Mouse (Mus musculus) liver, adult 2 months (tissue): ENCODE measurements around the gene Tead1.
"Not testable (repeated sequence)": the region's sequence is repeated elsewhere in the genome, so short reads cannot be mapped to it uniquely, and the experiment has no call there.

ENCODE experiments used
- CTCF ChIP-seq: fragments of 200-500 bp; IDR thresholded peaks from 2 replicates; pipeline ENCODE4 v1.5.1; 2011; ENCODE audit warnings: low read depth, low read length, control low read depth
- POLR2A ChIP-seq: fragments of 200-500 bp; IDR thresholded peaks from 2 replicates; pipeline ENCODE4 v1.6.1; 2011; ENCODE audit warnings: low read length, control low read depth; ENCODE audit not compliant: insufficient read depth; ENCODE audit errors: extremely low read depth

GRCm38 (mm10) chr7:112935876-112936275 is 256.8 kb downstream of the Tead1 start:
- TF ChIP-seq CTCF, POLR2A: not testable (repeated sequence)
